Mouse (Mus musculus) cerebellum, postnatal 10 days (tissue): ENCODE data around the gene Lcmt2.

Experiments used
- DNase-seq, 2 experiments: peaks; one replicate each; pipeline ENCODE4 v3.0.0; 2021; ENCODE audit warnings: mixed read lengths in 2 of 2

Gene Lcmt2

DNA sequence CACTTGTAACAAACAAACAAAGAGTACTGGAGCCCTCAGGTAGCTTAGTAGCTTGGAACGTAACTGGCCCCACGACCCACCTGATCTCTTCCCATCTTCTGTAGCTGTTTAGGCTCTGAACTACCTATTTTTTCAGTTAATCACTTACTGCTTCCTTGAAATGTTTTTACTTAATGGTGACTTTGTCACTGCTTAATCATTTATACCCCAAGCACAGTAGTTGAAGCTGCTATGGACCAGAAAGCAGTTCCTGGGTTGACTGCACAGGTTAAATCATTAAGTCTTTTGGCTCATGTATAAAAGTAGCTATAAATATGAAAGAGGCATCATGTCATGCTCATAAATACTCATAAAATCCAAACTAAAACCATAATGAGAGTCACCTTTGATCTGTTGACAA lies 25.0 kb downstream of the Lcmt2 start:
- DNase-seq, result no peak

DNA sequence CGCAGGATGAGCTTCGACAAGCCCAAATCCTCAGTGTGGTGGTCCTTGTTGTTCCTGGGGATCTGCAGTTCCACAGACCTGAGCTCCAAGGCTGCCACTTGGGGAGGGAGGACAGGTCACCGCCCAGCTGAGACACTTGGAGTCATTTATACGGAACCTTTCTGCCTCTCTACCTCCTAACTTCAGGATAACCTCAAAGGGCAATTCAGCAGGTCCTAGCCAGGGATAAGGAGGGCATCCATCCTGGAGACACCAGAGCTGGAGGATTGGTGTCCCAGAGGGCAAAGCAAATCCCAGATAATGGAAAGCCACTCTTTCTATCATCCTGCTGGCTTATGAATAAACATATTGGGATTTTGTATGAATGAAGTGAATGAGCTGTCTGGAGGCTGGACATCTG lies 30.8 kb downstream of the Lcmt2 start, which contains the start of gene Tgm7:
TSS of gene Tgm7 (minus strand) at position 101 of the 400 bp plus-strand sequence.
- no peak for DNase-seq

DNA sequence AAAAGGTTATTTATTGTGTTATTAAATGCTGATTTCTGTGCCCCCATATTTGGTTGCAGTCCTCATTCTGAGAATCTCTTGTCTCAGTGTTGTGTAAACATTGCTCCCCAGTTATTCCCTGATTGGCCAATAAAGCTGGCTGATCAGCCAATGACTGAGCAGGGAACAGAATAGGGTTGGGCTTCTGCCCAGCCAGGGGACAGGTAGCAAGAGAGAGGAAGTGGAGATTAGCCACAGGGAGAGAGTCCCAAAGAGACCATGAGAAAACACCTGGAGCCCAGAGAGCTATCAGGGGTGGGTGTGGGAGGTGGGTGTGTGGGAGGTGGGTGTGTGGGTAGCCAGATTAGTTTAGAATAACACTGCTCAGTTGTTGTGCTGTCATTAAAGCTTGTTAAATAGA lies 34.5 kb downstream of the Lcmt2 start:
- DNase-seq, result no peak

DNA sequence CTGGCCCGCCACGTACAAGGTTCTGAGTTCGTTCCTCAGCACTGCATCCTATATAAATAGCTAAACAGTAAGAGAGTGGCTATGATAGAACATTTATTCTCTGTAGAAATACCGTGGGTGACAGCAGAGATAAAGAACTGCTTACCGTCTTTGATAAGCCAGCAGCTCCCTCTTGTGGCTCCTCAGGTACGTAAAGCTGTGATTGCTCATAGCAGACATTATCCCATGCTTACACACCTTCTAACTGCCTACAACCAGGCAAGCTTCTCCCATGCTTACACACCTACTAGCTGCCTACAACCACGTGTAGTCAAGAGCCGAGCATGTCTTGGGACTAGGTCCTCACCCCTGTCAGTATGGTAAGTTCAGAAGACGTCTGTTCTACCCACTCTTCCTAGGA lies 38.4 kb downstream of the Lcmt2 start:
- peak; percentile 84 to 86 for DNase-seq

DNA sequence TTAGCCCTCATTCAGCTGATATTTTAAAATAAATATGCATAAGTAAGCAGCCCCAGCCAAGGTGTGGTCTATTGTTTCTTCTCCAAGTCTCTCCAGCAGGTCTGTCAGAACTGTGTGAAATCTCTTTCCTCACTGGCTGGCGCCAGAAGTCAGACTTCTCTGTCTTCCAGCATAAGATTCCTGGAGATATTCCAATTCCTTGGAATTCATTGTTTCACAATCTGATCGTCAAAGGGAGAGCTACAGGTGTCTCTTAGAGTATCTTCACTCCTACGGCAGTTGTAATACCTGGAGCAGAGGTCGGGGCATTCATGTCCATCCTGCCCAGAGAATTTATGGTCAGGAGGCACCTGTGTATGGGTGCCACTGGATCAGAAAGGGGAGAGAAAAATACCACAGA lies 50.7 kb downstream of the Lcmt2 start:
- DNase-seq, result no peak

DNA sequence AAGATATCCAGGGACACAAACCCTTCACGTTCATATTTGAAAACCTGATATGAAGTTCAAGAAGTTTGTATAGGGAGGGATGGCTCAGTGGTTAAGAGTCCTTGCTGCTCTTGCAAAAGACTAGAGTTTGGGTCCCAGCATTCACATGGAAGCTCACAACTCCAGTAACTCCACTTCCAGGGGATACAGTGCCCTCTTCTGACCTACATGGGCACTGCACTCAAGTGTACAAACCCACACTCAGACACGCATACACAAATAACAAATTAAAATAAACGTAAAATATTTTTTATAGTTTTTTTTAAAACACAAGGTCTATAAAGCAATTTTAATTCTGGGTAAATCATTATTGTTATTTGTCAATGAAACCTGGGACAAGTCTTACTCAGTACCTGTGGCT lies 51.9 kb downstream of the Lcmt2 start:
- no peak for DNase-seq

DNA sequence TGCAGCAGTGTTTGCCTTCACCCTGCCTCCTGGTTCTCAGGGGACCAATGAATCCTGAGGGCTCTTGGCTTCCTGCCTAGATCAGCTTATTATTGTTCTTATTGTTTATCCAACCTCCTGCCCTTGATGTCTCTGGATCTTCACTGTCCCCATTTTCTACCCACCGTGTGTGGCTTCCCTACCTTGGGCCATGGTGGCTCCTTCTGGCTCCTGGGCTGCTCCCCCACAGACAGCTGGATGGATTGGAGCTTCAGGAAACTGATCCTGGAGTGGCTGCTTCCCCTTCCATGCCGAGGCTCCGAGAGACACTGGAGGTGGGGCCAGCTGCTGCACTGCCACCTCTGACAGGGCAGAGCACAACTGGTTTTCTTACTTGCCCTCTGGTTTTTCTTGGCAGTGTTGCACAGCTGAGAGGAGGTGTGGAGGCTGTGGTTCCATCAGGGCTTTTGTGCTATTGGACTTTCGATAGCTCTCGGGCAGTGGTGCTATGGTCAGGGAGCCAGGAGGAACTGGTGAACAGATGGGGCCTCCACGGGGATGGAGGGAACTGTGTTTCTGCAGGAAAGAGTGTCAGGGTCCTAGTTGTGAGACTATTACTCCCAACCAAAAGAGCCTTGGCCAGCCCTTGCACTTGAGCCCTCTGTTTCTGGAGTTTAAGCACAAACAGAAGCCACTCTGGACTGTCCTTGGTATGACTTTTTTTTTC lies 54.8 kb downstream of the Lcmt2 start, which contains the start of gene Tgm5:
TSS of gene Tgm5 (minus strand) at position 362 of the 706 bp plus-strand sequence.
- peak; percentile 62 to 72 for DNase-seq

DNA sequence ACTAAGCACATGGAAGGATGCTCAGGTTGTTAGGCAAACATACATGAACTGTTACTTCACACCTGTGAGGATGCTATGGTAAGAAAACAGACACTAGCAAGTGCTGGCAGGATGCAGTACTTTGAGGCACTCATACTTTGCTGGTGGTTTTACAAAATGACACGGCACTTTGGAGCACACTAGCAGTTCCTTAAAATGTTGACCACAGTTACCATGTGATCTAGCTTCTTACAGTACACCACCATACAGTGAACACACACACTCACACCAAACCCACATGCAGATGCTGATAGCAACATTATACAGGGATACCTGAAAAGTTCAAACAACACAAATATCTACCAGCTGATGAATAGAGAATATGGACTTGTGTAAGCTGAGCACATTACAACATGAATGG lies 57.8 kb downstream of the Lcmt2 start:
- no peak for DNase-seq
